Mouse (Mus musculus): ENCODE results near the gene A4gnt.
A peak's percentile ranks its signal among the peaks of the same experiment; 100 is the strongest.

Gene A4gnt

DNA sequence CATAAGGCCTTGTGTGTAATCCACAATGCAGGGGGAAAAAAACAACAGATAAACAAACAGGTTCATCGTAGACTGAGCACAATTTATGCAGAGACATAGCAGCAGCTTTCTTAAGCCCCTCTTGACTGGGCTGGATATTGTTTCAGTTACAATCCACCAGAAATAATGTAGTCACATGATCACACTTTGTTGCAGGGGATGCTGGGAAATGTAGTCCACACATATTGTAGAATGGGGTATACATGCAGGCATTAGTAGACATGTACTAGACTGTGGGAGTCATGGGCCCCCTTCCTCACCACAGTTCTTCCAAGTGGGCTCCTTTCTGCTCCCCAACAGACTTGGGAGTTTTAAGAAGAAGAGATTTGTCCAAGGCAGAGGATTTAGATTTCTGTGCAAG lies 24.5 kb downstream of the A4gnt start:
- DNase-seq (ENCODE audit: low spot score in 2 of 2), result no peak

DNA sequence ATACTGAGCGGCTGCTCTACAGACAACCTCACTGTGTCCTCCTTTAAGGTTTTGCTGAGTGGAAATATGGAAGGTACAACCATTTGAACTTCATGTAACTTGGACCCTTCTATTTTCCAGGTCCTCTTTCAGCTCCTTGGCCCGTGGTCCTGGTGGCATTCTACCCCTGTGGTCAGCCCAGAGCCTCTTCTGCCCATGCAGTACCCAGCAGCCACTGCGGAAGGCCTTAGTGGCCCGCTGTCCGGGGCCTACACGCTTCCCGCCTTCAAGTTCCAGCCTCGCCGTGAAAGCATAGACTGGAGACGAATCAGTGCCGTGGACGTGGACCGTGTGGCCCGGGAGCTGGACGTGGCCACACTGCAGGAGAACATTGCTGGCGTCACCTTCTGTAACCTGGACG lies 24.9 kb downstream of the A4gnt start:
- no peak for DNase-seq (ENCODE audit: low spot score in 2 of 2)

DNA sequence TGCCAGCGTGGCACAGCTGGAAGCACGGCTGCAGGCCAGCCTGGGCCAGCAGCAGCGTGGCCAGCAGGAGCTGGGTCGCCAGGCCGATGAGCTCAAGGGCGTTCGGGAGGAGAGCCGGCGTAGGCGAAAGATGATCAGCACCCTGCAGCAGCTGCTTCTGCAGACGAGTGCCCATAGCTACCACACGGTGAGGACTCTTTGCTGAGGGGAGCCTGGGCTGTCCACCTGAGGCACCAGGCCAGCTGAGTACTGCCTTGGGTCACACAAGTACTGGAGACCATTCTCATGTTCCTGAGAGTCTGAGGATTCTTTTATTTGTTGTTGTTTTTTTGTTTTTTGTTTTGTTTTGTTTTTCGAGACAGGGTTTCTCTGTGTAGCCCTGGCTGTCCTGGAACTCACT lies 25.4 kb downstream of the A4gnt start:
- no peak for DNase-seq (ENCODE audit: low spot score in 2 of 2)

DNA sequence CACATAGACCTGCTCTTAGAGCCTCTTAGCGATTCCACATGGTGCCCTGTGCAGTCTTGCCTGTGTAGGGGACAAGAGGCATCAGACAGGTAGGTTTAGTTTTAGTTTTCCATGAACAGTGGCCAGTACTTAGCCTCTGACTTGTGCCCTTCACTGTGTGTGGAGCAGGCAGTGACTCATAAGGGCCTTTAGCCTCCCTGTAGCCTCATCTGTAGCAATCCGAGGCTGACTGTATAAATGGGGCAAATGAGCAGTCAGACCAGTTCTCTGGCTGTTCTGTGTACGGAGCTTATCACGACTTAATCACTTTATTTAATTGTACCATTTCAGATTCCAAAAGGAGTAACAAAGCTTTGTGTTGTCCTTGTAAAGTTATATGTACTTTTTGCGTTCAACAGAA lies 27.7 kb downstream of the A4gnt start:
- no peak for DNase-seq (ENCODE audit: low spot score in 2 of 2)

DNA sequence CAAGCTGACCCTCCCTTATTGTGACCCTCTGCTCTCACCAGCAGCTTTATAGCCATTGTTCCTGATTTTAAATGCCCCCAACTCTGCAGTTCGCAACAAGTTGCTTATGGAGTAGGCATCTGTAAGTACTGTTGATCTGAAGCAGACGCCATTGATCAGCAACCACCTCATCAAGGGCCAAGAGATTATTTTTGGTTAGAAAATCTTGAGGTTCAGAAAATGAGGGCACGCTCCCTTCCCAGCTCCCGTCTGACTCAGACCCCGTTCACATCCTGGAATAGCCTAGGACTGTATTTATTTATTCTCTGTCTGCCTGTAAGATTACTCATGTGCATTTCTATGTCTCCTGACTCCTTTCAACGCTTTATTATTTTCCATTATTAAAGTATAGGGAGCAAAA lies 33.1 kb downstream of the A4gnt start:
- no peak for DNase-seq (ENCODE audit: low spot score in 2 of 2)

DNA sequence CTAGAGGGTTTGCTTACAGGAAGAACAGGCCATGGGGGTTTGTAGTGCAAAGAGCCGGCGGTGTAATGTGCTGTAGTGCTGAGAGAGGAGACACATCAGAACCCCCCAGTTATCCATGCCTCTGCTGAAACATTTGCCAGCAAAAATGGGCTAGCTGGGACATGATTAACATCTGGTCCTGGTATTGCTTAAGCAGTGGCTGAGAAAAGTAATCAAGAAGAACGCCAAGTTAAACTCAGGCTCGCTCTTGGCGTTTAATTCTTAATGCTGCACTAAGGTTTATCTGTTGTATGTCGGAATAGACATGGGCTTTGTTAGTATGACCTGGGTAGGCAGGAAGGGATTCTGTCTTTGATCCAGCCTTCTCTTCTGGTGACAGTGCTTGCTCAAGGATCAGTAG lies 33.8 kb downstream of the A4gnt start:
- no peak for DNase-seq (ENCODE audit: low spot score in 2 of 2)

DNA sequence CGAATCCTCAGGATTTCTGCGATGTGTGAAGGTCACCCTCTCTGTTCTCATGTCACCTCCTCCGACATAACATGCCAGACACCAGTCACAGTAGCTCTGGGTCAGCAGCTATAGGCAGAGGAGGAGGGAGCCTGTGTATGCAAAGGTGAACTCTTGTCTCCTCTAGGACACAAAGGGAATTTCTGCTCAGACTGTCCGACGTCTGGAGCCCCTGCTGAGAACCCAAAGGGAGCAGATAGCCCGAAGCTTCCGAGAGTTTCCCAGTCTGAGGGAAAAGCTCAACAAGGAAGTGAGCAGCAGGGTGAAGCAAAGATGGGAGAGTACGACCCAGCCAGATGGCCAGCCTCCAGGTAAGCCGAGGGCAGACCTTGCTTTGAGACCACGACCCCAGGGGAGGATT lies 48.5 kb downstream of the A4gnt start:
- DNase-seq (ENCODE audit: low spot score in 2 of 2), result no peak

DNA sequence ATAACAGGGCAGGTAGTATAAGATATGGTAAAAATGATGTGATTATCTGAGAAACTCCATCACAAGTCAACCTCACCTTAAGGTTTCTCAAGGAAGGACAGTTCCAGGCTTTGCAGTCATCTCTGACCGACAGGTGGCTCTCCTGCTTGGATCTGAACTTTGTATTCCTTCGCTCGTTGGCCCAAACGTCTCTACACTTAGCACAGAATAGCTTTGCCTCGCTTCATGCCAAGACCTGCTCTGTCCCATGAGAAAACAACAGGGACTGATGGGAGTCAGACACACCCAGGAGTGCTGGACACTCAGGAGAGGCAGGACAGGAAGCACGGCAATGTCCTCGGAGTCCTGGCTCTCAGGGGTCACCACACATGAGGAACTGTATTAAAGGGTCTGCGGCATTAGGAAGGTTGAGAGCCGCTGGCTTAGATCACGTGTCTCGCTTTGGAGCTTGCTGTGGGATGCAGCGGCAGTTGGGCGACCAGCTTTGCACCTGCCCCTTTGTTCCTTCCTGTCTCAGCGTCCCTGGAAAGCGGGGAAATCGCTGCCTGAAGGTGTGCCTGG lies 49.4 kb downstream of the A4gnt start:
- no peak for DNase-seq (ENCODE audit: low spot score in 2 of 2)

DNA sequence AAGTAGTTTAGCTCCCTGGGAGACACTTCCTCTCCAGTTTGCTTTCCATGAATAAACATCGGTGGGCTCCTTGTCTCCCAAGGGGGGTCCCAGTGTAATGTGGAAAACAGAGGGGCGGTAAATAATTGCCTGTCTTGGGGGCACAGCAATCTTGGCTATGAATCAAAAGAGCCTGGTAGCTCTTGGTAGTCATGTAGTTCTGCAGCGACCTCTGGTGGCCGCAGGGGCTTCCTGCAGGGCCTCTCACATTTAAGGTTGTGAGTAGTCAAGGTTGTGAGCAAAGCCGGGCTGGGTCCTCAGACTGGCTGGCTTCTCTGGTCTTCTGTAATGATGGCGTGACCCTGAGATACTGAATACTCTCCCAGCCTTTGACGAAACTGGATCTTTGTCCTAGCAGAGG lies 50.1 kb downstream of the A4gnt start:
- DNase-seq (ENCODE audit: low spot score in 2 of 2), result peak; percentile 48 to 63

DNA sequence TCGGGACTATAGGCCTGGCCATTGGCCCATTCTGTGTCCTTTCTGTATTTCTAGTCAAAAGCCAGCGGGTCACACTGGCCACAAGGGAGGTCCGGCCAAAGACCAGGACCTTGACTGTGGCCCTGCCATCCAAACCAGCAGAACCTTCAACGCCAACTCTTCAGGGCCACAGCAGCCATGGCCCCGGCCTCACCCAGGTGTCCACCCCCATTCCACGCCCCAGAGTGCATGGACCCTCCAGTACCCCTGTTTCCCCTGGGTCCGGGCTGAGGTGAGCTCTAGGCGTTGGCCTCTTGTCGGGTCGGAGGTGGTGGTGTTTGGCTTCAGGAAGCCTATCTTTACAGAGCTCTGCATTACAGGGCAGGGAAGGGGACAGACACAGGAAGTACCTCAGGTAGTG lies 50.6 kb downstream of the A4gnt start:
- no peak for DNase-seq (ENCODE audit: low spot score in 2 of 2)

DNA sequence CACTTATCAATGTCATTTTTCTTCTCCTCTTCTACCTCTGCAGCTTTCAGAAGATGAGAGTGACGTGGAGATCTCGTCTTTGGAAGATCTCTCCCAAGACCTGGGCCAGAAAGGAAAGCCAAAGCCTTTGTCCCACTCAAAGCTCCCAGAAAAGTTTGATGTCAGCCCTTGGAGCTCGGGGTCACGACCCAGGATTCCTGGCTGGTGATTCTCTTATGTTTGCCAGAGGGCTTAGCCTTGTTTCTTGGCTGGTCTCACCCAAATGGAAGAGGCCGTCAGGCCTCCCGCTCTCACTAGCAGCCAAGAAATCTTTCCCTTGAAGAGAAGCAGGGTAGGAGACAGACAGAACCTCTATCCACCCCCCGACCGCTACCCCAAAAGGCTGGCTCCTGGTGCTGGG lies 55.3 kb downstream of the A4gnt start:
- no peak for DNase-seq (ENCODE audit: low spot score in 2 of 2)

DNA sequence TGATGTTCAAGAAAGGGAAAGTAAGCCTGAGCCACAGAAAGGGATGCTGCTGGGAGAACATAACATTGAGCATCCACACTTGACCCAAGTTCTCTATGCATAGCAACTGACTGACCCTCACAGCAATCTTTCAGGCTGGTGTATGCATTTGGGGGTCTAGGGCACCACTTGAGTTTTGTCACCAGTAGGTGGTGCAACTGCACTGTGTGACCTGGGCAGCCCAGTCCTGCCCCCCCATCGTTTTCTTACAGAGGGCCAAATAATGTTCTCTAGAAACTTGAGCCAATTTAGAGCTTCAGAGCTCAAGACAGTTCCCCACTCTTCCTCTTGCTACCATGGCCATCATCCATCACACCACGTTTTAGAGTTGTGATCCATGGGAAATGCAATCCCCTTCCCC lies 59.3 kb downstream of the A4gnt start:
- DNase-seq (ENCODE audit: low spot score in 2 of 2), result no peak

All from frontal cortex, postnatal 25 days (tissue).